Mouse (Mus musculus) embryonic facial prominence, embryonic 13.5 days (tissue): ENCODE measurements around the gene Timm50. TPM values are rescaled to one million over a fixed set of nuclear protein-coding genes. Genes with fewer than 3 reads are reported as not detected.
A peak's percentile ranks its signal among the peaks of the same experiment; 100 is the strongest.

Source experiments
- ATAC-seq: fragments of 200-750 bp; cut with Nextera tagmentation; 2 replicates; pipeline ENCODE4 v1.8.0; 2017; ENCODE audit warnings: low read depth; ENCODE audit not compliant: insufficient number of reproducible peaks, insufficient read depth, low FRiP score, low TSS enrichment
- H3K27ac ChIP-seq: fragments of 300-500 bp; sonication (generic); 2 replicates; pipeline ENCODE4 v1.5.1; 2015; ENCODE audit warnings: moderate library complexity, mild to moderate bottlenecking, inconsistent platforms
- H3K27me3 ChIP-seq: fragments of 300-500 bp; sonication (generic); 2 replicates; pipeline ENCODE4 v1.6.1; 2015; ENCODE audit warnings: mild to moderate bottlenecking, inconsistent platforms
- H3K36me3 ChIP-seq: fragments of 300-500 bp; sonication (generic); 2 replicates; pipeline ENCODE4 v1.6.1; 2015; ENCODE audit warnings: mild to moderate bottlenecking, inconsistent platforms
- H3K4me1 ChIP-seq: fragments of 300-500 bp; sonication (generic); 2 replicates; pipeline ENCODE4 v1.6.1; 2015; ENCODE audit warnings: inconsistent platforms
- H3K4me2 ChIP-seq: fragments of 300-500 bp; sonication (generic); 2 replicates; pipeline ENCODE4 v1.6.1; 2015; ENCODE audit warnings: moderate library complexity, mild to moderate bottlenecking, inconsistent platforms
- H3K4me3 ChIP-seq: fragments of 300-500 bp; sonication (generic); 2 replicates; pipeline ENCODE4 v1.5.1; 2015; ENCODE audit warnings: mild to moderate bottlenecking, inconsistent platforms
- H3K9ac ChIP-seq: fragments of 300-500 bp; sonication (generic); 2 replicates; pipeline ENCODE4 v1.6.1; 2015; ENCODE audit warnings: mild to moderate bottlenecking, inconsistent platforms
- H3K9me3 ChIP-seq: fragments of 300-500 bp; sonication (generic); 2 replicates; pipeline ENCODE4 v1.6.1; 2016; ENCODE audit warnings: inconsistent platforms
- WGBS: fragments of 180-500 bp; shearing (Covaris S2); methylation state at CpG from one replicate; pipeline ENCODE4 v1.1.7; 2015; ENCODE audit warnings: mixed read lengths; 5-methylcytosine and 5-hydroxymethylcytosine counted together
- polyA plus RNA-seq: library from polyadenylated mRNA; unstranded; fragments of >200 nt; fragmentation: Nextera tagmentation; extraction: Ambion mirVana; gene quantifications from 2 replicates; pipeline ENCODE4 v1.2.1, GENCODE M21; 2015

The Timm50 gene
- polyA plus RNA-seq, 1 experiment from 2014 or later: 134 TPM

GRCm38 (mm10) chr7:28267129-28268041, 44.5 kb downstream of the Timm50 start, which contains the start of gene Eid2:
Eid2 (plus strand) TSS chr7:28267881.
- Histone ChIP-seq H3K27ac (peak within 1 kb of the TSS; percentile 91), H3K4me3 (peak within 1 kb of the TSS; percentile 97), H3K9me3 (no peaks in the 10 kb centered on the region), H3K36me3 (peaks cover 24% of the 10 kb centered on the region), H3K4me2 (peak within 1 kb of the TSS; percentile 71), H3K4me1 (peaks cover 5% of the 10 kb centered on the region), H3K9ac (peak within 1 kb of the TSS; percentile 99), H3K27me3 (no peaks in the 10 kb centered on the region)
- ATAC-seq: peak; percentile 90
- 6% methylated on average over 52 of the region's 57 CpGs for WGBS

- Histone ChIP-seq H3K4me2 (no peak overlapping the region), H3K4me3 (no peak overlapping the region), H3K27me3 (no peaks in the 10 kb centered on the region), H3K9ac (no peak overlapping the region), H3K27ac (no peak overlapping the region), H3K4me1 (peaks cover 5% of the 10 kb centered on the region), H3K36me3 (peaks cover 11% of the 10 kb centered on the region; the same call in 1 of the 2 replicates), H3K9me3 (no peaks in the 10 kb centered on the region)
- WGBS: 88% methylated on average over 13 of the region's 13 CpGs
- ATAC-seq: no peak
Measured at GRCm38 (mm10) chr7:28265391-28265790, 46.5 kb downstream of the Timm50 start.

DNA sequence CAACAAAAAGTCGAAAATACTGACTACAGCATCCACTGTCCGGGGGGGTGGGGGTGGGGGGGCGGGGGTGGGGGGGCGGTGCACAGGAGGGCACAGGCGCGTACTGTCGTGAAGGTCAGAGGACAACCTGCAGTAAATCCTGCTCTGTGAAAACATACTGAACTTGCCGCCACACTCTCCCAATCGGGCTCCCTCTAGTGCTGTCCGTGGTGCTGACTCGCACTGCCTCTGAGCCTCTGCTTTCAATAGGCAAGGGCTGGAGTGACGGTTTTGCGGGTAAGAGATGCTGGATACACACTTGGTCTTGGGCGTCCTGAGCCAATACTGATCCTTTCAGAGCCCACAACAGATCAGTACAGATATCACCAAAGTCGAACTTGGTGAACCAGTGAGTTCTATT, 48.1 kb downstream of the Timm50 start:
- Histone ChIP-seq H3K27ac (no peak overlapping the region), H3K9ac (no peak overlapping the region), H3K27me3 (no peaks in the 10 kb centered on the region), H3K4me2 (no peak overlapping the region), H3K36me3 (no peaks in the 10 kb centered on the region), H3K4me1 (peaks cover 4% of the 10 kb centered on the region), H3K4me3 (no peak overlapping the region), H3K9me3 (no peaks in the 10 kb centered on the region)
- WGBS: 4% methylated on average over 15 of the region's 15 CpGs
- no peak for ATAC-seq

- no peaks in the 10 kb centered on the region for H3K27me3 ChIP-seq
- ATAC-seq: no peak
- H3K9ac ChIP-seq: no peak overlapping the region
- no peaks in the 10 kb centered on the region for H3K9me3 ChIP-seq
- 45% methylated on average over 5 of the region's 5 CpGs for WGBS
- no peak overlapping the region for H3K4me3 ChIP-seq
- no peak overlapping the region for H3K4me2 ChIP-seq
- no peaks in the 10 kb centered on the region for H3K4me1 ChIP-seq
- no peak overlapping the region for H3K27ac ChIP-seq
- no peaks in the 10 kb centered on the region for H3K36me3 ChIP-seq
Measured at GRCm38 (mm10) chr7:28262861-28263260, 49.0 kb downstream of the Timm50 start.

Other genes with a start within 250 kb of the Timm50 start
- 1.5 and 5.8 TPM in 2 replicates for gene Fcgbp, start 240.8 kb downstream of the Timm50 start, polyA plus RNA-seq
- gene 9530053A07Rik, start 182.6 kb downstream of the Timm50 start, polyA plus RNA-seq: 0.03 TPM in 2 replicates
- 140 and 167 TPM in 2 replicates for gene Fbl, start 142.4 kb downstream of the Timm50 start, polyA plus RNA-seq
- 14.8 and 14.9 TPM in 2 replicates for gene Dyrk1b, start 132.6 kb downstream of the Timm50 start, polyA plus RNA-seq
- gene Eid2, start 44.2 kb downstream of the Timm50 start, polyA plus RNA-seq: 3.6 TPM in 2 replicates
- 19.7 TPM in 2 replicates for gene Eid2b, start 34.3 kb downstream of the Timm50 start, polyA plus RNA-seq
- 0.17 TPM in 1 of 2 replicates, not detected in the other for gene Selenov, start 20.9 kb downstream of the Timm50 start, polyA plus RNA-seq
- 1.0 and 1.2 TPM in 2 replicates for gene Dll3, start 9.8 kb downstream of the Timm50 start, polyA plus RNA-seq
- gene Supt5, start 26.7 kb upstream of the Timm50 start, polyA plus RNA-seq: 88.3 and 93.4 TPM in 2 replicates
- 1,032 and 1,091 TPM in 2 replicates for gene Rps16, start 38.6 kb upstream of the Timm50 start, polyA plus RNA-seq
- 102 and 109 TPM in 2 replicates for gene Plekhg2, start 60.5 kb upstream of the Timm50 start, polyA plus RNA-seq
- 9.7 and 11.0 TPM in 2 replicates for gene Zfp36, start 68.2 kb upstream of the Timm50 start, polyA plus RNA-seq
- gene Med29, start 80.6 kb upstream of the Timm50 start, polyA plus RNA-seq: 40.5 and 53.5 TPM in 2 replicates
- 80.5 and 89.6 TPM in 2 replicates for gene Paf1, start 80.9 kb upstream of the Timm50 start, polyA plus RNA-seq
- gene Gmfg, start 125.4 kb upstream of the Timm50 start, polyA plus RNA-seq: 9.9 and 13.4 TPM in 2 replicates
- gene Lrfn1, start 139.9 kb upstream of the Timm50 start, polyA plus RNA-seq: 5.3 and 7.6 TPM in 2 replicates
- gene Ifnl2, start 198.4 kb upstream of the Timm50 start, polyA plus RNA-seq: not detected in 2 replicates
- gene Ifnl3, start 210.8 kb upstream of the Timm50 start, polyA plus RNA-seq: not detected in 2 replicates
- not detected in 2 replicates for gene Sycn, start 228.8 kb upstream of the Timm50 start, polyA plus RNA-seq
- 0.18 TPM in 1 of 2 replicates, not detected in the other for gene Nccrp1, start 235.2 kb upstream of the Timm50 start, polyA plus RNA-seq